In genomic region chr9:56332774-56333173, GRCm38 (mm10) we compare ENCODE assay signal across 35 mouse cellular contexts.
"Had no signal": no experiment of that assay in that cellular context is flagged by ENCODE, and none has a peak within 500 bp of the region (broad histone marks: within the 10 kb centered on the region; RNA-seq: fewer than 3 reads in every experiment).

No protein-coding gene starts in this region.

- DNase-seq: heart, postnatal 10 days; heart, postnatal 14 days; heart, postnatal 36 days; heart, postnatal 4 days; kidney, adult 11 months; kidney, adult 18-20 months; kidney, adult 2 months; kidney, adult 8-10 months; kidney, adult 9 months; kidney, postnatal 10 days; kidney, postnatal 14 days; kidney, postnatal 25 days; kidney, postnatal 36 days; kidney, postnatal 4 days; layer of hippocampus, adult 9-11 months; layer of hippocampus, postnatal 36 days had no signal

- H3K4me3 ChIP-seq: heart, embryonic 10.5 days; heart, embryonic 12.5 days; heart, embryonic 13.5 days; heart, embryonic 15.5 days; hindbrain, embryonic 10.5 days; hindbrain, embryonic 12.5 days; hindbrain, embryonic 13.5 days; hindbrain, embryonic 15.5 days; intestine, embryonic 15.5 days; kidney, embryonic 15.5 days; layer of hippocampus, adult 2 months had no signal

- H3K27ac ChIP-seq: heart, embryonic 10.5 days; heart, embryonic 13.5 days; heart, embryonic 15.5 days; hindbrain, embryonic 10.5 days; hindbrain, embryonic 12.5 days; hindbrain, embryonic 13.5 days; hindbrain, embryonic 14.5 days; hindbrain, embryonic 15.5 days; hindbrain, postnatal 0 days; intestine, embryonic 15.5 days; kidney, embryonic 15.5 days; kidney, postnatal 0 days; layer of hippocampus, adult 2 months had no signal

- ATAC-seq: hindbrain, embryonic 16.5 days; hindbrain, postnatal 0 days; inflammation-experienced regulatory T-cells, adult 6 months; intestine, embryonic 15.5 days; intestine, embryonic 16.5 days; intestine, postnatal 0 days had no signal

- H3K27me3 ChIP-seq: heart, embryonic 12.5 days; heart, embryonic 13.5 days; heart, embryonic 15.5 days; hindbrain, embryonic 12.5 days; hindbrain, embryonic 13.5 days; hindbrain, embryonic 15.5 days; intestine, embryonic 15.5 days; kidney, embryonic 15.5 days had no signal

- H3K4me2 ChIP-seq: heart, embryonic 11.5 days; heart, embryonic 12.5 days; heart, embryonic 13.5 days; heart, embryonic 15.5 days; hindbrain, embryonic 12.5 days; hindbrain, embryonic 13.5 days; hindbrain, embryonic 14.5 days; hindbrain, embryonic 15.5 days; intestine, embryonic 15.5 days; kidney, embryonic 15.5 days had no signal

- H3K9ac ChIP-seq: heart, embryonic 12.5 days; heart, embryonic 13.5 days; heart, embryonic 15.5 days; hindbrain, embryonic 12.5 days; hindbrain, embryonic 13.5 days; hindbrain, embryonic 14.5 days; hindbrain, embryonic 15.5 days; intestine, embryonic 15.5 days; kidney, embryonic 15.5 days had no signal

- H3K9me3 ChIP-seq: heart, embryonic 10.5 days; heart, embryonic 12.5 days; heart, embryonic 13.5 days; heart, embryonic 15.5 days; hindbrain, embryonic 10.5 days; hindbrain, embryonic 12.5 days; hindbrain, embryonic 13.5 days; hindbrain, embryonic 15.5 days; intestine, embryonic 15.5 days; kidney, embryonic 15.5 days had no signal

- H3K36me3 ChIP-seq: heart, embryonic 10.5 days; heart, embryonic 12.5 days; heart, embryonic 13.5 days; heart, embryonic 15.5 days; hindbrain, embryonic 10.5 days; hindbrain, embryonic 12.5 days; hindbrain, embryonic 13.5 days; hindbrain, embryonic 15.5 days; intestine, embryonic 15.5 days; kidney, embryonic 15.5 days had no signal

- H3K4me1 ChIP-seq: hindbrain, embryonic 10.5 days; hindbrain, embryonic 12.5 days; hindbrain, embryonic 13.5 days; hindbrain, embryonic 15.5 days; intestine, embryonic 15.5 days; kidney, embryonic 15.5 days had no signal
